Mouse (Mus musculus): ENCODE results near the gene Krtap9-3. TPM values are rescaled to one million over a fixed set of nuclear protein-coding genes. Genes with fewer than 3 reads are reported as not detected.
"Not testable (repeated sequence)": the region's sequence is repeated elsewhere in the genome, so short reads cannot be mapped to it uniquely, and the experiment has no call there.

The Krtap9-3 gene
- not detected in 2 replicates for polyA plus RNA-seq (2015; fragmentation: Nextera tagmentation; extraction: Ambion mirVana)

DNA sequence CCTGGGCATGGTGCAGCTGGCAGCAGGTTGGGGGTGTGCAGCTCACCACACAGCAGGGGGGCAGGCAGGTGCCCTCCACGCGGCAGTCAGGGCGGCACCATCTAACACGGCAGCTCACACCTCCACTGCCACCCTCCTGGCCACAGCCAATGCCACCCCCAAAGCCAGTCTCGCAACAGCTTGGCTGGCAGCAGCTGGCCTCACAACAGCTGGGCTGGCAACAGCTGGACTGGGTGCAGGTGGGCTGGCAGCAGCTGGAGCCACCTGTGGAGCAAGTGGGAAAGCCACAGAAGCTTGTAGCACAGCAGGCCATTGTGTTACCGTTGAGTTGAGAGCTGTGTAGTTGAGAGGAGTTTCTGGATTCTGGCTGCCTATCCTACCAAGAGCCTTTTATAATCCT lies at the start of gene Krtap9-3:
Gene Krtap9-3, minus strand, starts transcription at position 364 of the 400 bp plus-strand sequence.
- H3K4me1 ChIP-seq; H3K4me2 ChIP-seq (replicated peaks); H3K4me3 ChIP-seq; H3K9ac ChIP-seq (replicated peaks); H3K9me3 ChIP-seq; H3K27ac ChIP-seq (replicated peaks); H3K36me3 ChIP-seq; H3K27me3 ChIP-seq; ATAC-seq (replicated peaks): not testable (repeated sequence)
- 79% methylated on average over 6 of the region's 6 CpGs for WGBS

DNA sequence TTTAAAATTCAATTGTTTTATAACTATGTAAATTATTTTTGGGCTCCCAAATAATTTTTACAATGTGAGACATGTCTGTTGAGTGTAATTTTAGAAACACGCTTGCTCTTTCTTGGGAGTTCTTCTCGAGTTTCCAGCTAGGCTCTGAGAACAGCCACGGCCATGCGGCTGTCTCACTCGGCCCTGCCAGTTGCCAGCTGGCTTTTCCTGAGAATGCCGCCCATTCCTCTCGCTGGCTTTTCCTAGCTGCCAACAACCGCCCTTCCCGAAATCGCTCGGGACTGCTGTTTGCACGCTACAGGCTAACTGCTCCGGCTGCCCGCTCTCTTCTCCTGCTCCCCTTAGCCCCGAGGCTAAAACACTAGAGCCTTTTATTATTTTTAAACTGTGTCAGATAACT lies 48.5 kb upstream of the Krtap9-3 start:
- ATAC-seq (replicated peaks) = no peak
- H3K27ac ChIP-seq (replicated peaks) = no peak overlapping the region
- H3K4me2 ChIP-seq (replicated peaks) = no peak overlapping the region
- H3K9ac ChIP-seq (replicated peaks) = no peak overlapping the region
- no peaks in the 10 kb centered on the region for H3K4me1 ChIP-seq
- no peak overlapping the region for H3K4me3 ChIP-seq
- no peaks in the 10 kb centered on the region for H3K9me3 ChIP-seq
- 84% methylated on average over 15 of the region's 15 CpGs for WGBS
- no peaks in the 10 kb centered on the region for H3K36me3 ChIP-seq
- no peaks in the 10 kb centered on the region for H3K27me3 ChIP-seq

DNA sequence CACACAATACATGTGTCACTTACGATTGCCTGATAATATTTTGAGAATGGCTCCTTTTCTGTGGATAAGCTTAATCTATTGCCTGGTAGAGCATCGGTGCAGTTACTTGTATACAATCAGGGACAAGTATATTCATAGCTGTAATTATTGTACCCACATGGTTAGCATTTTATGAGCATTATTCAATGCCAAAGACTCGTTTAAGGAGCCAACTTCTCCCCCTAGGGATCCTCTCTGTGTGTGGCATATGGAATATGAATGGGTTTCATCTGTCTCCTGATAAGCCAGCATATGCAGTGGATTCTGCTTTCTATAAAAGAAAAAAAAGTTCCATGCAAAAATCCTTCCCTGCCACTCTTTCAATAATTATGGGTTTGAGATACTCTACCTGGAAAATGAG lies 46.4 kb upstream of the Krtap9-3 start:
- no peaks in the 10 kb centered on the region for H3K36me3 ChIP-seq
- no peak overlapping the region for H3K9ac ChIP-seq (replicated peaks)
- H3K9me3 ChIP-seq = no peaks in the 10 kb centered on the region
- no peak overlapping the region for H3K27ac ChIP-seq (replicated peaks)
- H3K4me3 ChIP-seq = no peak overlapping the region
- no peaks in the 10 kb centered on the region for H3K4me1 ChIP-seq
- no peaks in the 10 kb centered on the region for H3K27me3 ChIP-seq
- no peak overlapping the region for H3K4me2 ChIP-seq (replicated peaks)
- ATAC-seq (replicated peaks) = no peak
- WGBS = 44% methylated on average over 3 of the region's 3 CpGs

DNA sequence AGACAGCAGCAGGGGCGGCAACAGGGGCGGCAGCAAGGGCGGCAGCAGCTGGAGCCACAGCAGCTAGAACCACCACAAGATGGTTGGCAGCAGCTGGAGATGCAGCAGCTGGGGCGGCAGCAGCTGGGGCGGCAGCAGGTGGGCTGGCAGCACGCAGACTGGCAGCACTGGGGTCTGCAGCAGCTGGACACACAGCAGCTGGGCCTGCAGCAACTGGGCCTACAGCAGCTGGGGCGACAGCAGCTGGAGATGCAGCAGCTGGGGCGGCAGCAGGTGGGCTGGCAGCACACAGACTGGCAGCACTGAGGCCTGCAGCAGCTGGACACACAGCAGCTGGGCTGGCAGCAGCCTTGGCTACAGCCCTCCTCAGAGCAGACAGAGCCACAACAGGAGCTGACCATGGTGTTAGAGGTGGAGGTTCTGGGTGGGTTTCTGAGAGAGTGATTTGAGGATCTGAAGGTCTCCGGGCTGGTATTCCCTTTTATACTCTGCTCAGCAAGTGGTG lies 45.8 kb upstream of the Krtap9-3 start, which contains the start of gene Krtap4-7:
Gene Krtap4-7, minus strand, starts transcription at position 455 of the 505 bp plus-strand sequence.
- not testable (repeated sequence) for H3K36me3 ChIP-seq; H3K4me1 ChIP-seq; ATAC-seq (replicated peaks); H3K9ac ChIP-seq (replicated peaks); H3K9me3 ChIP-seq; H3K4me3 ChIP-seq; H3K27me3 ChIP-seq; H3K4me2 ChIP-seq (replicated peaks); H3K27ac ChIP-seq (replicated peaks)
- 85% methylated on average over 9 of the region's 9 CpGs for WGBS

DNA sequence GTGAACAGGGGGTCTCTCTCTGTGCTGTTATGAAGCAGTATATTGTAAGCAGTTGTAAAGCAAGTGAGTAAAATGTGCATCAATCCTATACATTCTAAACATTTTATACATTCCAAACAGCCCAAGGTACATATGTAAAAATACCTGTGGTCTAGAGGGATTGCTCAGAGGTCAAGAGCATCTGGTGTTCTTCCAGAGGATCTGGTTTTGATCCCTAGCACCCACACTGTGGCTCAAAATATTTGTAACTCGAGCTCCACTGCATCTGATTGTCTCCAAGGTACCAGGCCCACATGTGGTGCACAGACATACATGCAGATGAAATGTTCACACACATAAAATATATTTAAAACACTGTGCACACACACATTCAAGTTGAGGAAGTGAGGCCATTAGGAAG lies 43.0 kb upstream of the Krtap9-3 start:
- ATAC-seq (replicated peaks) = no peak
- Histone ChIP-seq H3K9ac (replicated peaks) (no peak overlapping the region), H3K4me2 (replicated peaks) (no peak overlapping the region), H3K9me3 (no peaks in the 10 kb centered on the region), H3K4me1 (no peaks in the 10 kb centered on the region), H3K27me3 (no peaks in the 10 kb centered on the region), H3K4me3 (no peak overlapping the region), H3K27ac (replicated peaks) (no peak overlapping the region), H3K36me3 (no peaks in the 10 kb centered on the region)
- WGBS = 42% methylated on average over 1 of the region's 1 CpGs

DNA sequence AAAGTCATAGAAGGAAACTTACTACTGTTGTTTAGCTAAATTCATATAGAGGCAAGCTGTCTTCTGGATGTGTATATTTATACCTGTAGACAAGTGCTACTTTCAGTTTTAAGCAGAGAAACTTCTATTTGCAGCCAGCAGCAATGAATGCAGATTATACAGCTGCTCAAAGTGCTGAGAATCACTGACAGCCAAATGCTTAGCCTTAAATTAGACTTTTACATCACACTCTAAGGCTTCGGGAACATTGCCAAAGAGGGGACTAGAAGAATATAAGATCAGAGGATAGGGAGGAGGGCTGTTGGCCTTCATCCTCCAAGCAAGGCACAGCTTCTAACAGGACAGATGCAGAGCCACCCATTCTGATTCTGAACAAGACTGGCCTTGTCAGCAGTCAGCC lies 39.2 kb upstream of the Krtap9-3 start:
- Histone ChIP-seq H3K4me2 (replicated peaks) (no peak overlapping the region), H3K4me3 (no peak overlapping the region), H3K9me3 (no peaks in the 10 kb centered on the region), H3K27me3 (no peaks in the 10 kb centered on the region), H3K27ac (replicated peaks) (no peak overlapping the region), H3K4me1 (no peaks in the 10 kb centered on the region), H3K36me3 (no peaks in the 10 kb centered on the region), H3K9ac (replicated peaks) (no peak overlapping the region)
- ATAC-seq (replicated peaks) = no peak
- 52% methylated on average over 1 of the region's 1 CpGs for WGBS

DNA sequence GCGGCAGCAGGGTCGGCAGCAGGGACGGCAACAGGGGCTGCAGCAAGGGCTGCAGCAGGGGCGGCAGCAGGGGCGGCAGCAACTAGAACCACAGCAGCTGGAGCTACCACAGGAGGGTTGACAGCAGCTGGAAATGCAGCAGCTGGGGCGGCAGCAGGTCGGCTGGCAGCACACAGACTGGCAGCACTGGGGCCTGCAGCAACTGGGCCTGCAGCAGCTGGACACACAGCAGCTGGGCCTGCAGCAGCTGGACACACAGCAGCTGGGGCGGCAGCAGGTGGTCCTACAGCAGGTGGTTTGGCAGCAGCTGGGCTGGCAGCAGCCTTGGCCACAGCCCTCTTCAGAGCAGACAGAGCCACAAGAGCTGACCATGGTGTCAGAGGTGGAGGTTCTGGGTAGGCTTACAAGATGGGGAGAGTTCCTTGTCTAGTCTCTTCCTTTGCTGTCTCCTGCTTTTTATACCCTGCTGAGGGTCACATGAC lies 36.8 kb upstream of the Krtap9-3 start, which contains the start of gene Krtap4-2:
Gene Krtap4-2, minus strand, starts transcription at position 432 of the 482 bp plus-strand sequence.
- Histone ChIP-seq H3K4me2 (replicated peaks) (no peak within 1 kb of the TSS), H3K27ac (replicated peaks) (no peak within 1 kb of the TSS), H3K4me3 (no peak within 1 kb of the TSS), H3K9me3 (no peaks in the 10 kb centered on the region), H3K4me1 (no peaks in the 10 kb centered on the region), H3K36me3 (no peaks in the 10 kb centered on the region), H3K27me3 (no peaks in the 10 kb centered on the region), H3K9ac (replicated peaks) (no peak within 1 kb of the TSS)
- ATAC-seq (replicated peaks) = no peak
- WGBS = 36% methylated on average over 8 of the region's 8 CpGs

DNA sequence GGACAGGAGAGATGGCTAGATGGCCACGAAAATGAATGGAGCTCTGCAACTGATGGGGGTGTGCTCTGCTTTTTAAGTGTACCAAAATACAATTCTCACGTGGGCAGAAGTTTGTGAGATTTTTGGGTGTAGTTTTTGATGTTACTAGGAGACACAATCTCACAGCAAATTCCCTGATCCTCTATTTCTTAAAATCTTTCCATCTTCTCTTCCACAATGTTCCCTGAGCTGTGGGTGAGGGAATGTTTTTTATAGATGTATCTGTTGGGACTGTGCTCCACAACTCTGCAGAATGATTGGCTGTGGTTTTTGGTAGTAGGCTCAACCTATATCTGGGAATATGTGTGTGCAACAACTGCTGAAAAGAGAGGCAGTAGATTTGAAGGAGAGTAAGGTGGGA lies 35.4 kb upstream of the Krtap9-3 start:
- Histone ChIP-seq H3K4me2 (replicated peaks) (no peak overlapping the region), H3K36me3 (no peaks in the 10 kb centered on the region), H3K9ac (replicated peaks) (no peak overlapping the region), H3K27ac (replicated peaks) (no peak overlapping the region), H3K4me3 (no peak overlapping the region), H3K9me3 (no peaks in the 10 kb centered on the region), H3K4me1 (no peaks in the 10 kb centered on the region), H3K27me3 (no peaks in the 10 kb centered on the region)
- no peak for ATAC-seq (replicated peaks)
- WGBS = 73% methylated on average over 2 of the region's 2 CpGs

DNA sequence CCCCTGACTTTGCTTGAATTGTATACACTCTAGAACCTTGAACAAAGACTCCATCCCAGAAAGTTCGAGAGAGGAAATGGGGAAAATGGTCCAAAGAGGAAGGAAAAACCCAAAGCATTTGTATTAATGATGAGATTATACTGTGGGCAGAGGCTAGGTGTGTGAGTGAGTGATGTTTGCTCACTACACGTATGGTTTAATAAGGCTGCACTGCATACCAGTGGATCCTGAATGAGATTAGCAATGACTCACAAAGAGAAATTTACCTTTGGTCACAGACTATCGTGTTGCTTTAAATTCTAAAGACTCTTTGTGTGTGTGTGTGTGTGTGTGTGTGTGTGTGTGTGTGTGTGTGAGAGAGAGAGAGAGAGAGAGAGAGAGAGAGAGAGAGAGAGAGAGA lies 33.0 kb upstream of the Krtap9-3 start:
- Histone ChIP-seq H3K4me2 (replicated peaks) (no peak overlapping the region), H3K27ac (replicated peaks) (no peak overlapping the region), H3K9me3 (no peaks in the 10 kb centered on the region), H3K9ac (replicated peaks) (no peak overlapping the region), H3K27me3 (no peaks in the 10 kb centered on the region), H3K4me3 (no peak overlapping the region), H3K36me3 (no peaks in the 10 kb centered on the region), H3K4me1 (no peaks in the 10 kb centered on the region)
- WGBS = 71% methylated on average over 3 of the region's 3 CpGs
- no peak for ATAC-seq (replicated peaks)

DNA sequence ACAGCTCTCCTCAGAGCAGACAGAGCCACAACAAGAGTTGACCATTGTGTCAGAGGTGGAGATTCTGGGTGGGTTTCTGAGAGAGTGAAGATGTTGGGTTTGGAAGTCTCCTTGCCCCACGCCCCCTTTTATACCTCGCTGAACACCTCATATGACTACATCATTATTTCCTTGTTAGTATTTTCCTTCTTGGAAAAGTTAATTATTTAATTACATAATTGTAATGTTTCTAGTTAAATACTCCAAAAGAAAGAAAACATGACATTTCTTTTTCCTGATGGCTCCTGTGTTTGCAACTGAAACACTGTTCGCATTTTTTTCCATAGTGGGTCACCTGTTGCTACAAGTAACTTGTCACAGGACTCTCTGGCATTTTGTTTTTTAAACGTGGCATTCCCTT lies 30.2 kb upstream of the Krtap9-3 start, which contains the start of gene Krtap4-1:
Gene Krtap4-1, minus strand, starts transcription at position 101 of the 400 bp plus-strand sequence.
- Histone ChIP-seq H3K4me1 (no peaks in the 10 kb centered on the region), H3K4me2 (replicated peaks) (no peak within 1 kb of the TSS), H3K27me3 (no peaks in the 10 kb centered on the region), H3K4me3 (no peak within 1 kb of the TSS), H3K9ac (replicated peaks) (no peak within 1 kb of the TSS), H3K27ac (replicated peaks) (no peak within 1 kb of the TSS), H3K36me3 (no peaks in the 10 kb centered on the region), H3K9me3 (no peaks in the 10 kb centered on the region)
- 79% methylated on average over 4 of the region's 4 CpGs for WGBS
- no peak for ATAC-seq (replicated peaks)

DNA sequence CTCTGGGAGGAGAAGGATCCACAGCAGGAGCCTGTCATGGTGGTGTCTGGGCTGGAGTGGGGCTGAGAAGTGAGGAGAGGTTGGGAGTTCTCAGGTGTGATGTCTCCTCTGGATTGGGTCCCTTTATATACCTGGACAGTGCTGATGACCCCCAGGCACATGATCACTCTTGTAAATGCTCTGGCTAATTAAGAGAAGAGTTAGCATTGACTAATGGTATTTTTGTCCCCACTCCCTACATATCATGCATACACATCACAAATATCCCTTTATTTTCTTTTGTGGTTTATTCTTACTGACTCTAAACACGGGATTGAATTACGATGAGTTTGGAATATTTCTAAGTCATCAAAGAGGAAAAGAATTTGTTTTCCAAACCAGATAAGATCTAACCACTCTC lies 22.4 kb upstream of the Krtap9-3 start, which contains the start of gene Gm11562:
Gene Gm11562, minus strand, starts transcription at position 101 of the 400 bp plus-strand sequence.
- Histone ChIP-seq H3K9ac (replicated peaks) (no peak within 1 kb of the TSS), H3K9me3 (no peaks in the 10 kb centered on the region), H3K4me3 (no peak within 1 kb of the TSS), H3K4me2 (replicated peaks) (no peak within 1 kb of the TSS), H3K4me1 (no peaks in the 10 kb centered on the region), H3K27me3 (no peaks in the 10 kb centered on the region), H3K36me3 (no peaks in the 10 kb centered on the region), H3K27ac (replicated peaks) (no peak within 1 kb of the TSS)
- no peak for ATAC-seq (replicated peaks)
- WGBS = 91% methylated on average over 2 of the region's 2 CpGs

DNA sequence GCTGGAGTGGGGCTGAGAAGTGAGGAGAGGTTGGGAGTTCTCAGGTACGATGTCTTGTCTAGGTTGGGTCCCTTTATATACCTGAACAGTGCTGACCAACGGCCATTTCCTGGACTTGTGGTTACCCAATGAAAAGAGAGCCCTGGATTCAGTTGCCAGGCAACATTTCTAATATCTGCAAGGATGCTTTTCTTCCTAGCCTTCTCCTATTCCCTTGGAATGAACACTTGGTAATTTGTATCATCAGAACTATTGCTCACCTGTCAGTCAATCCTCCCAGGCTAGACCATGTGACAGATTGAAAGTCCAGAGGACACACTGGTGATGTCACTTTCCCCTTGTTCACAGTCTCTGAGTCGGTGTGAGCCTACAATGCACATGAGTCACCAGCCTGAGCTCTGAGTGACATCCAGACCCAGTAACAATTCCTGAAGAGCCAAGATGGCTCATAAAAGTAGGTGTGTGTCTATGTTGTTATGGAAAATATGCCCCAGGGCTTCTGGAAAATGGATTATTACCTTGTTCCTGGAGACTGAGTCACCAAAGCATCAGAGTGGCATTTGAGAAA lies 17.0 kb upstream of the Krtap9-3 start, which contains the start of gene Krtap2-4:
Gene Krtap2-4, minus strand, starts transcription at position 51 of the 568 bp plus-strand sequence.
- H3K27ac ChIP-seq (replicated peaks) = no peak within 1 kb of the TSS
- H3K27me3 ChIP-seq = no peaks in the 10 kb centered on the region
- no peaks in the 10 kb centered on the region for H3K4me1 ChIP-seq
- H3K36me3 ChIP-seq = no peaks in the 10 kb centered on the region
- 75% methylated on average over 3 of the region's 3 CpGs for WGBS
- H3K9ac ChIP-seq (replicated peaks) = no peak within 1 kb of the TSS
- H3K9me3 ChIP-seq = no peaks in the 10 kb centered on the region
- ATAC-seq (replicated peaks) = no peak
- no peak within 1 kb of the TSS for H3K4me3 ChIP-seq
- no peak within 1 kb of the TSS for H3K4me2 ChIP-seq (replicated peaks)

DNA sequence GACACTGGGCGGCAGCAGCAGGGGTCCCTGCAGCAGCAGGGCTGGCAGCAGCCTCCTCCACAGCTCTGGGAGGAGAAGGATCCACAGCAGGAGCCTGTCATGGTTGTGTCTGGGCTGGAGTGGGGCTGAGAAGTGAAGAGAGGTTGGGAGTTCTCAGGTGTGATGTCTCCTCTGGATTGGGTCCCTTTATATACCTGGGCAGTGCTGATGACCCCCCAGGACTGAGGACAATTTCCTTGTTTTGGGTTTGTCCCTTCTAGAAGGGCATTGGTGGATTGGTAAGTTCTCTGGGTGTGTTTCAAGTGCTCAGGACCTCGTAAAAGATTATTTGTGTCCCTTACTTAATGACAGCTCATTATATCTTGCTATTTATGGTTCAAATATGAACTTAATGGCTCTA lies 12.2 kb upstream of the Krtap9-3 start, which contains the start of gene Gm11937:
Gene Gm11937, minus strand, starts transcription at position 101 of the 400 bp plus-strand sequence.
- H3K4me2 ChIP-seq (replicated peaks); ATAC-seq (replicated peaks); H3K27me3 ChIP-seq; H3K27ac ChIP-seq (replicated peaks); H3K4me1 ChIP-seq; H3K9me3 ChIP-seq; H3K4me3 ChIP-seq; H3K9ac ChIP-seq (replicated peaks); H3K36me3 ChIP-seq: not testable (repeated sequence)
- WGBS = 86% methylated on average over 2 of the region's 2 CpGs
